Mouse (Mus musculus): Measurements from ENCODE around the gene Oas1h.
"Not testable (repeated sequence)": the region's sequence is repeated elsewhere in the genome, so short reads cannot be mapped to it uniquely, and the experiment has no call there.

The Oas1h gene

DNA sequence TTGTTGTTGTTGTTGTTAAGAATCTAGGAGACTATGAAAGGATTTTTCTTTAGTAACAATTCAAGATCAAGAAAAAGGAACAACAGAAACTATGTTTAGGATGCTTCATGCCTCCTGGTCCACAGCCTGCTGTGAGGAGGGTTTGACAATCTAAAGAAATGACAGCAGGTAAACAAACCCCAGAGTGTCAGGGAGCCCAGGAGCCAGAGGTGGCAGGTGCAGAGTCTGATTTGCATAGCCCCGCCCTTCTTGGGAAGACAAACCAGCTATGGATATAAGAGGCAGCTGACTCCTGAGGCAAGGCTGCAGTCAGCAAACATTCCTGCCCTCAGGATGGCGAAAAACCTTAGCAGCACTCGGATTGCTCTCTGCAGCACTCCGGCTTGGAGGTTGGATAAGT, at the start of gene Oas1h:
Oas1h (plus strand) TSS at position 301 of the 400 bp plus-strand sequence.
- DNase-seq (ENCODE audit: low spot score), result no peak

- peak; percentile 95 for DNase-seq (ENCODE audit: low spot score)
Measured at GRCm38 (mm10) chr5:120811951-120812819, 49.0 kb upstream of the Oas1h start, which contains the start of gene Oas1c. Gene Oas1c (minus strand): TSS chr5:120812514.

DNA sequence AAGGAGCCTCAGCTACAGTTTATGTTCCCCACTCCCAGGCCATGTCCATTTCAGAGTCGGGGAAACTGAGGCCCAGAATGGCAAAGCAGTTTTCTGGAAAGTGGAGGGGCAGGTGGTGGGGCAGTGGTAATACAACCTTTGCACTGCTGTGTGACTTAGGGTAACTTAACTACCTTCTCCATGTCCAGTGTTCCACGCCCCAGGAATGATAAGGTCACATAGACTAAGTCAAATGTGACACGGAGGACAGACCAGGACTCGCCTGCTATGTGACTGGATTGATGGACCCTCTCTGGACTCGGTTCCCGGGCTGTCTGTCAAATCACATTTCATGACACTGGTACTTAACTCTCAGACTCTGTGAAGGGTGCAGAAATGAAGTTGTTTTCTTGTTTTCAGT, 48.2 kb upstream of the Oas1h start:
- DNase-seq (ENCODE audit: low spot score), result no peak

DNA sequence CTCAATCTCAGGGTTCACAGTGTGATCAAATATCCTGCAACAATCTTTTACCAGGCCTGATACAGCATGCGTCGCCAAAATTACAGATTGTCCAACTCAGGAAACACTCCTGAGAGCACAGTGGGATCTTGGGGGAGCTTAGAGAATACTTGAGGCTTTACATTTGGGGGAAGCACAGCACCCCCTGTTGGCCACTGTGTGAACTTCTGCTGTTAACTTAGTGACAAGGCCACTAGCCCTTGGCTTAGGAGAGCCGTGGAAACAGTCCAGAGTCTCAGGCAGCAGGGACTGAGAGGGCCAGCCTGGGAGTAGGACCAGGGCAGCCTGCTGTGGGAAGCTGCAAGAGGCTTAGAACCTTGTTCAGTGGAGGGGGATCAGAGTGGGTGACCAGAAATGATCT, 45.3 kb upstream of the Oas1h start:
- no peak for DNase-seq (ENCODE audit: low spot score)

DNA sequence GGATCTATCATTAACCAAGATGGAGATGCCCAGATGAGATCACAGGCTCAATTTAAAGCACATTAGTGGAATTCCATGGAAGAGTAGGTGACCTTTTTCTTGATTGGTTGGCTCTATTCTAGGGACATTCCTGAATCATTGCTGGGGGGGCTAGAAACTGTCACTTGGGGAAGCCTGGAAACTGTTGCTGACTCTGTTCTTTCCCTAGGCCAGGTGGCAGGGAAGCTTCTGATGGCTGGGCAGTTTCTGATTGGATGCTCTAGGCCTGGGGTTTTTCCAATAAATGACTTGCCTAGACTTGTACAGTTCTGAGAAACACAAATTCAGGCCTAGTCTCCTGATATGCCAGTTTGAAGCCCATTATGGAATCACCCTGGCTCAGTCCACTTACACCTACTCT, 42.2 kb upstream of the Oas1h start:
- DNase-seq (ENCODE audit: low spot score), result no peak

DNA sequence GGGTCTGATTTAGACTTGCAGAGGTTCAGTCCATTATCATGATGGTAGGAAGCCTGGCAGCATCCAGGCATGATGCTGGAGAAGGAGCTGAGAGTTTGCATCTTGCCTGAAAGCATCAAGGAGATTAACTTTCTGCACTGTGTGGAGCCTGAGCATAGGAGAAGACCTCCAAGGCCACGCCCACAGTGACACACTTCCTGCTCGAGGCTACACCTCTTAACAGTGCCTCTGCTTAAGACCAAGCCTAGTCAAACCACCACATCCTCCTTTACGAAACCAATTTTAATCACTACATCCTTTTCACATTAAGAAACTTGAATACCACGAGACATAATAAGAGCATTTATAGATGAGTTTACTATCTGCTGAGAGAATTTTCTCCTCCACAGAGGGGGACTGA, 30.2 kb upstream of the Oas1h start:
- no peak for DNase-seq (ENCODE audit: low spot score)

- DNase-seq (ENCODE audit: low spot score), result no peak
Measured at GRCm38 (mm10) chr5:120833335-120834280, 27.6 kb upstream of the Oas1h start.

DNA sequence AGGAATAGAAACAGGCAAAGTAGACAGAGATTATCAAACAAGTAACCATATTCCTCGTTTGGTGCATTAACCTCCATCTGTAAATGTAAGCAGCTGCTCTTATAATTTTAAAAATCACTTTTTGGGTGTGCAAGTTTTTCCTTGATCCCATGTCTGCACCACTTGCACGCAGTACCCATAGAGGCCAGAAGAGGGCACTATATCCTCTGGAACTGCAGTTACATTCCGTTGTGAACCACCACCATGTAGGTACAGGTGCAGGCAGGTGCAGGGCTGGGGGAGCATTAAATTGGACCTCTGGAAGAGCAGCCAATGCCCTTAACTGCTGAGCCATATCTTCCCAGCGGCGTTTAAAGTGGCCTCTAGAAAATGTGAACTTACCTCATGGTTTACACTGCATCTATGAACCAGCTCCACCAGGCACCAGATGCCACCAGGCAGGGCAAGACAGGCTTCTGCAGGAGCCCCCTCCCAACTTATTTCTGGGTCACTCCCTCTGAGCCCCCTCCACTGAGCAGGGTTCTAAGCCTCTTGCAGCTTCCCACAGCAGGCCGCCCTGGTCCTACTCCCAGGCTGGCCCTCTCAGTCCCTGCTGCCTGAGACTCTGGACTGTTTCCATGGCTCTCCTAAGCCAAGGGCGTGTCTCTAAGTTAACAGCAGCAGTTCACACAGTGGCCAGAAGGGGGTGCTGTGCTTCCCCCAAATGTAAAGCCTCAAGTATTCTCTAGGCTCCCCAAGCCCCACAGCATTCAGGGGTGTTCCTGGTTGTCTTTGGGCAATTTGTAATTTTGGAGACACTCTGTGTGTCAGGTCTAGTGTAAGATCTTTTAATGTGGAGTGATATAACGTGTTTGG, 24.3 kb upstream of the Oas1h start:
- DNase-seq (ENCODE audit: low spot score), result no peak

GRCm38 (mm10) chr5:120844713-120845112, 16.5 kb upstream of the Oas1h start:
- DNase-seq (ENCODE audit: low spot score), result no peak

GRCm38 (mm10) chr5:120847067-120847466, 14.2 kb upstream of the Oas1h start, which contains the start of gene Oas1f:
Gene Oas1f (plus strand): TSS chr5:120847367.
- DNase-seq (ENCODE audit: low spot score), result no peak

GRCm38 (mm10) chr5:120849601-120850136, 11.6 kb upstream of the Oas1h start:
- peak; percentile 10 for DNase-seq (ENCODE audit: low spot score)

DNA sequence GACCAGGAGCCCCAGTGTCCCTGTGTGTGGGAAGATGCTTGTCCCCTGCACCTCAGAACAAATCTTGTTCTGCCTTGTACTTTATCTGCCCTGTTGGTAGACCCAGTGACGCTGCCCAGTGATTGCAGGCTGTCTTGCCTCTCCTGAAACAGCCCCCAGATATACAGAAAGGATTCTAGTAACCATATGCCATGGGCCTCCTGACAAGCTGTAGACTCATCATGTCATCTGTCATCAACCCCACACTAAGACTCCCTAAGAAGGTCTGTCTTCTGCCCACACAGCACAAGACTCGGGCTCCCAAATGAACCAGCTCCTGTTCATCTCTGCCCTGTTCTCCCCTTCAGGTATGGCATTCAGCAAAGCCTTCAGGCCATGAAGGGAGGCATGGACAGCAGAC, 2.0 kb upstream of the Oas1h start:
- no peak for DNase-seq (ENCODE audit: low spot score)

- no peak for DNase-seq (ENCODE audit: low spot score)
Measured at GRCm38 (mm10) chr5:120865336-120865860, 4.2 kb downstream of the Oas1h start.

DNA sequence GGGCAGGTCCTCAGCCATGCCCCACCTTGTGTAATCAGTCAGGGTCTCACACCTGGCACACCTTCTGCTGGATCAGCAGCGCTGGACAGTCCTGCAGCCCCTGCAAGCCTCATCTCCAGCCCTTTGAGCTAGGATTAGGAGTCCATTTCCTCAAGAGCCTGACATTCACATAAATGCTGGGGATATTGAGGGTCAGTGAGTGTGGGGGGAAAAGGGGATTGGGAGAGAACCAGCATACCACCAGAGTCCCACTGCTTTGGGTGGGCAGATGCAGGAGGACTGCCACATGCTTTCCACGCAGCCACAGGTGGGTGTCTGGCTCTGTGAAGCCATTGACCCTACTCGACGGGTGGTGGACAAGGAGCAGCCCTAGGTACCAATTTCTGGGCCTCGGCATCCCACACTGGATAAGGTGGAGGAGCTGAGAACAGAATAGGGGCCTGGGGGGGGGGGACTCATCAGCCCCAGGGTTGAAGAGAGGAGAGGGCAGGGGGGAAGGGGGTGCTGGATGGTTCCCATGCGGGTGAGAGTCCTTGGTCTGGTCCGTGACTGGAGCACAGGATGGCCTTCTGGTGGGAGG, 8.3 kb downstream of the Oas1h start:
- no peak for DNase-seq (ENCODE audit: low spot score)

DNA sequence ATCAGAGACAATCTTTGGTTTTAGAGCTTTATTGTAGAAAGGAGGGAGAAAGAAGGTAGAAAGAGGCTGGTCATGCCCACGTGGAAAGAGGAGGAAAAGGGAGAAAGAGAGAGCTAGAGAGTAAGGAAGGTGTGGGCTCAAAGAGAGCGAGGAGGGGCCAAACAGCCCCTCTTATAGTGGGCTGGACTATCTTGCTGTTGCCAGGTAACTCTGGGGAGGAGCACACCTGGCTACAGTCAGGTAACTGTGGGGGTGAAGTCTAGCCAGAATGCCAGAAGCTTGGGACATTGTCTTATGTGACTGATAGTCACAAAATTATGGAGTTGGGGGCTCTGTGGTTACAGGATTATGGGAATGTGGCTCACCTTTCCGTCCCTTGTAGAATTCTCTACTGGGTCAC, 8.9 kb downstream of the Oas1h start:
- DNase-seq (ENCODE audit: low spot score), result no peak

DNA sequence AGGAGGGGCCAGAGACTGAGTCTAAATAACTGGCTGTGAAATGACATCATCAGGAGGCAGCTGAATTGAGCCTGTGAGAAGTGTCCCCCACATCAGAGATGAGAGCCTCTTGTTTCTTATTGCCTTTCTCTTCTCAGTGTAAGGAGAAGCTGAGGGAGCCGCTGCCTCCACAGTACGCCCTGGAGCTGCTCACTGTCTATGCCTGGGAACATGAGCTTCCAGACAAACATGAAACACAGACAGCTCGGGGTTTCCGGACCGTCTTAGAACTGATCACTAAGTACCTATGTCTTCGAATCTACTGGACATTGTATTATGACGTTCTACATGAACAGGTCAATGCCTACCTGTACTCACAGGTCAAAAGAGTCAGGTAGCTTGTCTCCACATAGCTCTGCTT, 9.6 kb downstream of the Oas1h start:
- no peak for DNase-seq (ENCODE audit: low spot score)

GRCm38 (mm10) chr5:120871469-120871868, 10.2 kb downstream of the Oas1h start:
- no peak for DNase-seq (ENCODE audit: low spot score)

GRCm38 (mm10) chr5:120876839-120877238, 15.6 kb downstream of the Oas1h start:
- DNase-seq (ENCODE audit: low spot score), result not testable (repeated sequence)

DNA sequence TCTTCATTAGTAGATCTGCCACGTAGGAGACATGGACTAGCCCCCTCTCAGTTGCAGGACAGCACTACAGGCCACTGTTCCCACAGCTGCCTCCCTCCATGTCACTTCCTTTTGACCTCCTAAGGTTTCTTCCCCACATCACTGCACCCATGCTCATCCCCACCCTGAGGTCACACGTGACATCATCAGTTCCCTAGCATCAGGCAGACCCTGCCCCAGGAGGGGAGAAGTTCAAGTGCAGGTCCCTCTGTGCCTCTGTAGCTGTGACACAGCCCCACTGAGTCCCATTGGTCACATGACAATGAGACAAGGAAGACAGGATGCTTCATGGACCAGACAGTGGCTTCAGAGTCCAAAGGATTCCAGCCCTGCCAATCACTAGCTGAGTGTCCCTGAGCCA, 16.2 kb downstream of the Oas1h start:
- not testable (repeated sequence) for DNase-seq (ENCODE audit: low spot score)

DNA sequence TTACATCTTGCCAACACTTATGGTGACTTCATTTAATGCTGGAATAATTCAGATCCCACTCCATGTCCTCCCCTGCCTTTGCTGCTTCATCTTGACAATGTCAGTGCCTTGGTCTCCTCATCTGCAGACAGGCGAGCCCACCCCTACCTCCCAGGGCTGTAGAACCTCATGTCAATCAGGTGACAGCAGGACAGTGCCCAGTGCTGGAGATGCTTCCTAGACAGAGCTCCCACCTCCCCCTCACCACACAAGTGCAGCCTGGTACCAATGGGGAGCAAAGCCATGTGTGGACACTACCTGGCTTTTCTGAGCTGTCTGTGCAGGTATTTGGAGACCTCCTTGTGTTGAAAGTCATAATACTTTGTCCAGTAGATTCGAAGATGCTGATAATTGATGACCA, 17.6 kb downstream of the Oas1h start:
- not testable (repeated sequence) for DNase-seq (ENCODE audit: low spot score)

- not testable (repeated sequence) for DNase-seq (ENCODE audit: low spot score)
Measured at GRCm38 (mm10) chr5:120881681-120882080, 20.5 kb downstream of the Oas1h start.
